In genomic region chr7:144074718-144075117, GRCm38 (mm10) we compare ENCODE assay signal across 9 mouse cellular contexts.
DNase-seq lines count a peak whose midpoint lies in the region; ATAC-seq and TF ChIP-seq lines count a peak whose summit lies in the region.
"Had no signal": no experiment of that assay in that cellular context is flagged by ENCODE, and none has a peak within 500 bp of the region (broad histone marks: within the 10 kb centered on the region; RNA-seq: fewer than 3 reads in every experiment).

No protein-coding gene starts in this region.

- no peaks in the 10 kb centered on the region for H3K4me1 ChIP-seq in forebrain, embryonic 10.5 days
- H3K4me1 ChIP-seq in forebrain, embryonic 15.5 days: no peaks in the 10 kb centered on the region
- no peaks in the 10 kb centered on the region for H3K4me1 ChIP-seq in cerebellum, adult 2 months (ENCODE audit: control insufficient read depth, insufficient read depth, low read length)
- H3K4me1 ChIP-seq: limb, embryonic 15.5 days had no signal

- no peak for ATAC-seq in forebrain, embryonic 15.5 days (replicated peaks)
- ATAC-seq in megakaryocyte, adult 5-6 weeks (ENCODE audit: poor library complexity, severe bottlenecking): peak; percentile 97

- H3K4me2 ChIP-seq in forebrain, embryonic 15.5 days (replicated peaks): no peak overlapping the region
- H3K4me2 ChIP-seq: limb, embryonic 15.5 days had no signal

- peak; percentile 65 for DNase-seq in forebrain, embryonic 10.5 days (ENCODE audit: extremely low spot score, low spot score)
- DNase-seq in ES-CJ7 (ENCODE audit: low read depth, low spot score): peak; percentile 64
- peak; percentile 38 to 62 for DNase-seq in cerebellum, adult 2 months
- peak; percentile 70 to 76 for DNase-seq in frontal cortex, postnatal 25 days (ENCODE audit: low spot score in 2 of 2)
- DNase-seq in layer of hippocampus, postnatal 10 days (ENCODE audit: low spot score in 2 of 2): peak; percentile 90 to 91
- peak; percentile 16 to 54 for DNase-seq in spleen, adult 18-20 months

- H3K4me3 ChIP-seq in forebrain, embryonic 10.5 days: no peak overlapping the region
- no peak overlapping the region for H3K4me3 ChIP-seq in forebrain, embryonic 15.5 days
- H3K4me3 ChIP-seq in cerebellum, adult 2 months (replicated peaks; ENCODE audit: insufficient read depth, low read depth, low read length): no peak overlapping the region
- H3K4me3 ChIP-seq: limb, embryonic 15.5 days had no signal

- no peak overlapping the region for H3K9ac ChIP-seq in forebrain, embryonic 15.5 days (replicated peaks)
- H3K9ac ChIP-seq: limb, embryonic 15.5 days had no signal

- WGBS in forebrain, embryonic 10.5 days: 20% methylated on average over 3 of the region's 3 CpGs
- 18% methylated on average over 3 of the region's 3 CpGs for WGBS in forebrain, embryonic 15.5 days
- 24% methylated on average over 3 of the region's 3 CpGs for WGBS in cerebellum, adult 2 months

- TF ChIP-seq CTCF in cerebellum, adult 2 months (IDR thresholded peaks at IDR 0.05; ENCODE audit: borderline replicate concordance, insufficient read depth, low read depth, low read length): peak; percentile 70

- no peak overlapping the region for H3K27ac ChIP-seq in forebrain, embryonic 10.5 days
- H3K27ac ChIP-seq in forebrain, embryonic 15.5 days (replicated peaks): no peak overlapping the region
- H3K27ac ChIP-seq in cerebellum, adult 2 months (ENCODE audit: insufficient read depth, low read length): no peak overlapping the region
- H3K27ac ChIP-seq: limb, embryonic 15.5 days had no signal

- no peaks in the 10 kb centered on the region for H3K27me3 ChIP-seq in forebrain, embryonic 10.5 days (ENCODE audit: poor library complexity, severe bottlenecking)
- no peaks in the 10 kb centered on the region for H3K27me3 ChIP-seq in forebrain, embryonic 15.5 days
- H3K27me3 ChIP-seq in cerebellum, adult 2 months (ENCODE audit: control insufficient read depth, insufficient read depth, low read length): no peaks in the 10 kb centered on the region
- H3K27me3 ChIP-seq: limb, embryonic 15.5 days had no signal

- no peaks in the 10 kb centered on the region for H3K9me3 ChIP-seq in forebrain, embryonic 10.5 days
- H3K9me3 ChIP-seq in forebrain, embryonic 15.5 days: no peaks in the 10 kb centered on the region
- H3K9me3 ChIP-seq: limb, embryonic 15.5 days had no signal

- no peak for TF ChIP-seq POLR2A in cerebellum, adult 2 months (IDR thresholded peaks at IDR 0.05; ENCODE audit: borderline replicate concordance, insufficient read depth, low read length)

- H3K36me3 ChIP-seq in forebrain, embryonic 10.5 days (replicated peaks): no peaks in the 10 kb centered on the region
- H3K36me3 ChIP-seq in forebrain, embryonic 15.5 days: no peaks in the 10 kb centered on the region
- H3K36me3 ChIP-seq: limb, embryonic 15.5 days had no signal

Comparison
In these comparisons a context has a peak if more than half of its experiments do, and no peak if none do; other contexts are left out.
1. DNase-seq: peak in every context shown above with its lines; median percentile 90 in layer of hippocampus, postnatal 10 days; 73 in frontal cortex, postnatal 25 days; 65 in forebrain, embryonic 10.5 days; 64 in ES-CJ7; 50 in cerebellum, adult 2 months; 35 in spleen, adult 18-20 months.